Mouse (Mus musculus) right cerebral cortex, postnatal 14 days (tissue): ENCODE results near the gene Inmt.
"Not testable (repeated sequence)": the region's sequence is repeated elsewhere in the genome, so short reads cannot be mapped to it uniquely, and the experiment has no call there.

ENCODE experiments used
- DNase-seq: peaks from one replicate; pipeline ENCODE4 v3.0.0; 2022

Inmt gene

GRCm38 (mm10) chr6:55174741-55175181 lies at the start of gene Inmt:
TSS of gene Inmt (minus strand) at chr6:55175043.
- no peak for DNase-seq

DNA sequence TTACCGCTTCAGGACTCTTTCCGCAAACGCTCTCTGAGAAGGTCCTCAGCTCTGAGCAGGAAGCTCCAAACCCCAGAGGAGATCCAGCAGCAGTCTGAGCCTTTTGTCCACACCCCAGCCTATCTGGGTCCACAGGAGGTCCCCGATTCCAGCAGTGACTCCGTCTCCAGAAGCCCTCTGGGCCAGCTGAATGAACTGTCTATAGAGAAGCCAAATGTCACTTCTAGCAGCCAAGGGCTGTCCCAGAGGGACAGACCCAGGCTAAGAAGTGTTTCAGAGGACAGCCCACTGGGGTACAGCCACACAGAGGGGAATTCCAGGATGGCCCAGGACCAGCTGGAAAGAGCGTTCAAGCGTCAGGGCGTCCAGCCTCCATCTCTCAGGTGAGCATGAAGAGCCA lies 49.1 kb upstream of the Inmt start:
- DNase-seq: no peak

DNA sequence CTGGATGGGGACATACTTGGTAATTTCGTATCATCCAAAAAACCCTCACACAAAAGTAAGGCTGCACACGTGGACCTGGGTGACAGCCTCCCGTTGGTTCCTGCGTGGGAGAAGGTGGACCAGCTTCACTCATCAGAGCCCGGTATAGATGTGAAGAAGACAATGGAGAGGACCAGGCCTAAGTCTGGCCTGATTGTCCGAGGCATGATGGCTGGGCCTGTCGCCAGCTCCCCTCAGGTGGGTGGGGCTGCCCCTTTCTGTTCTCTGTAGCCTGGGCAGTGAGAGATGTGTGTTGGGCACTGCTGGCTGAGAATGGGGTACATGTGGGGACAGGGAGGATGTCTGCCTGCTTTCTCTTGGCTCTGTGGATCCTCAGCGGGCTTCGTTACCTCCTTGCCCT lies 43.4 kb upstream of the Inmt start:
- no peak for DNase-seq

DNA sequence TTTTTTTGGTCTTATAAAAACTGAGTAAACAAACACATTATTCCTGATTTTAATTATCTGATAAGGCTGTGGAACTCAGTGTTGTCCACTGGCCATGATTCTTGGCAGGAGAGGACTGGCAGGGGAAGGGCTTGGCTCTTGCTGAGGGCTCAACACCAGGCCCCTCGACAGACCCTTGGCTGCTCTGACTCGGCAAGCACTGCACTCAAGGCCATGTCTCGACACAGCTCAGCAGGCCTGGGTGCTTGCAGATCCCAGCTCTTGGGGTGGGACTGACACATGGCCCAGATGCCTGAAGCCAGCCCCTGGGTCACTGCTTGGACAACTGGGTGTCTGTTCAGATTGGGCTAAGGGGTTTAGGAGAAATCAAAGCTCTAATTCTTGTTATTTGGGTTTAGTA lies 39.7 kb upstream of the Inmt start:
- DNase-seq: no peak

DNA sequence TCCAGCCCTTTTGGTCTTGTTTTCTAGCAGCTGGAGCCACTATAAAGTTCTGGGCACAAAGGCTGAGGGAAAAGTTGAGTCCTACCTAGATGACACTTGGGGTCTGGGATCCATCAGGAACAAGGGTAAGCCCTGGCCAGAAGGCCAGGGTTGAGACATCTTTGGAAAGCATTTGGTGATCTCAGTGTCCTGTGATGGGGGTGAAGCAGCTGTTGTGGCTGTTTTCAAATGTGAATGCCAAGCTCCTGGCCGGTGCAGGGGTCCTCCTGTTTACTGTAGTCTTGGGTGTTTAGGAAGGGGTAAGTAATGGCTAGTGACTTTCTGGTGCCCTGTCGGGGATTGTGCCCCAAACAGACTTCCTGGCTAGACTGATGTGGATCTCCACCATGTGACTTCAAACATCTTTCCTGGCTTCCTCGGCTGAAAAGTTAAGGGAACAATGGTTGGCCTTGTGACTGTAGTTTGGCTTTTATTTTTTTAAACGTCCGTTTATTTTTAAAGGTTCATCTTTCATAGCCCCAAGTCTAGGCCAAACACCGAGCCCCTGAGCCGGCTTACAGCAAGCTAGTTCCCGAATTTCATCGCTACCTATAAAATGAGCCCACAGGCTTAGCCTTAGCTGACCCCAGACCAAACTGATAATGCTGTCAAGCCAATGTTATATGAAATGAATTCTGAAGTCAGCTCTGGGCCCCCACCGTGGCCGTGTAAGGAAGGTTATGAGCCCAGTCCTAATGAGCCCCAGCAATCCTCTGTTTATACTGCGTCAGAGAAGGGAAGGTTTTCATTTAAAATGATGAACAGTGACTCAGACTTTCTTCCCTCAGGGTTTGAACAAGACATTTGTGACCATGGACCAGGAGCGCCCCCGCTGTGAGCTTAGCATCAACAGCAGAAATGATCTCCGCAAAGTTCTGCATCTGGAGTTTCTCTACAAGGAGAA lies 35.9 kb upstream of the Inmt start:
- no peak for DNase-seq

GRCm38 (mm10) chr6:55207786-55208185 lies 32.9 kb upstream of the Inmt start:
- no peak for DNase-seq

DNA sequence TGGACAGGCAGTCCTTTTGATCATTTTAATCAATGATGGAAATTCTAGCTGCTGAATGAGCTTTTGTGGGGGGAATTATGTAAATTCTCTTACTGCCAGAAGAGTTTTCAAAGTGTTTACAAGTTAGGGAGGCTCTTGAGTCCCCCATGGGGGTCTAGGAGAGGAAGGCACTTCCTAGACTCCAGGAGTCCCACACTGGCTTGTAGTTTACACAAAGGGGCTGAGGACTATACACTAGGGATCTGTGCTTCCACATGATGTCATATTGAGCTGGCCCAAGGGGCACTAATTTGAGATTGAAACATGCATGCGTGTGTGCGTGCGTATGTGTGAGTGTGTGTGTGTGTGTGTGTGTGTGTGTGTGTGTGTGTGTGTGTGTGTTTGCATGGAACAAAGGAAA lies 29.1 kb upstream of the Inmt start:
- no peak for DNase-seq

DNA sequence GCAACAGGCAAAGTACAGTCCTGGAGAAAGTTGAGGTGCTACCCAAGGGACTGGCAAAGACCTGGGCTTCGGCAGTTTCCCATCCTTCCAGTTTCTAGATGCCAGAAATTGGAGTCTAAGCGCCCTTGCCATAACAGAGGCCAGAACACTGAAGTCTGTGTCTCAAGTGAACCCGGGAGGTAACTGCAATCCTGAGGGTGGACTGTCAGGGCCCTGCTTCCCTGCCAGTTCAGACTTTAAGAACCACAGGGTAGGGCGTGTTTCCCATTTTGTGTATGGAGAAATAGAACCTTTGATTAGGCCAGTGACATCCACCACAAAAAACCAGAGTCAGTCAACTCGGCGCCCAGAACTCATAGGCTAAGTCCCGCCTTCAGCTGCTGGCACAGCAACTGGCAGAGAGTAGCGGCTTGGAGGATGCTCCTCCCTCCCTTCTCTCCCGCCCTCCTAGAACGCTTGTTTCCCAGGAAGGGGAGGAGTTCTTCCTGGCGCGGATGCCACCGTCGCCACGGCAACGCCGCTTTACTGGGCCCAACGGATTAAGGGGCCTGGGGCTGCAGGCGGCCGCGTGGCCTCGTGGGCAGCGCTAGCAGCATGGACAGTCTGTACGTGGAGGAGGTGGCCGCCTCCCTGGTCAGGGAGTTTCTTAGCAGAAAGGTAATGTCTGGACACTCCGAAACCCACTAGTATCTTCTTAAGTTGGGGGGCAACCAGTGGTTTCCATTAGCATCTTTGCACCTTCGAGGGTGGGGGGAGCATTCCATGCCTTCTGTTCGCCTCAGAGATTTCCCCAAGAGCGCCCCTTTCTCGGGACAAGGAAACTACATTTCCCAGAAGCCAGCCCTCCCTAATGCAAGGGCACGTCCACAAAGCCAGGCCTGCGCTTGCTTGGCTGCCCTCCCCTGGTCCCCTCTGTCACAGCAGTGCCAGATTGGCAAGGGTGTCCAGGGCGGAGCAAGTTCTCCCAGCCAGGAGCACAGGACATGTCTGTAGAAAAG lies 28.4 kb upstream of the Inmt start, which contains the start of gene Mindy4:
Gene Mindy4 (plus strand): TSS at position 471 of the 998 bp plus-strand sequence.
- DNase-seq: peak; percentile 85

DNA sequence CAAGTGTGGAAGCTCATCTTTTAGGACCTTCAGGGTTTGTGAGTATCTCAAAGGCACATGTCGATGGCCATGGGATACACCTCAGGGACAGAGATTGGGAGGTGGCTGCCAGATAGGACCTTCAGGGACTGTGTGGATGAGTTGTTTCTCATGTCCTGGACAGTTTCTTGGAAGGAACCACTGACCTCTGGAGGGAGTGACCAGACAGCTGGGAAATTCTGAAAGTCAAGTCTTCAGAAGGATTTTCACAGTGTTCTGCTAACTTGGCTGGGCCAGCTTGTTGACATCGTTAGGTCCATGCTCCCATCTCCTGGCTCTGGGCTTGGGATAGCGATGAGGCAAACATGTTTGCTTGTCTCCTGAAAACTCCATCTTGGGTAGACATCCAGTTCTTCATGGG lies 24.2 kb upstream of the Inmt start:
- DNase-seq: no peak

DNA sequence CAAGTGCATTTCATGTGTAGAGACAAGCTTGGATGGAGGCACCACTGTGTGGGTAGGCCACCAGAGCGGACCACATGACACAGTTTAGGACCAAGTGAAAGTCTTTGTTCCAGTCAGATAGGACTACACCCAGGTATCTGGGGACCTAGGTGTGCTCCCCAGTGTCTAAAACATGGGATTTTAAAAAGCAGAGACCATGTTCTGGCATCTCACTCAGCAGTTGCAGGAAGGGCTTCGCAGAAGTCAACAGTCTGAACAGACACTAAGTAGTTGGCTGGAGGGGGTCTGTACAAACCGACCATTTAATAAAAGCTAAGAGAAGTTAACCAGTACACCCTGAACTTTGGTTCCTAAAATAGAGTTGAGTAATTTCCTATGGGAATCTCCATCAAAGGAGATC lies 18.3 kb upstream of the Inmt start:
- DNase-seq: no peak

DNA sequence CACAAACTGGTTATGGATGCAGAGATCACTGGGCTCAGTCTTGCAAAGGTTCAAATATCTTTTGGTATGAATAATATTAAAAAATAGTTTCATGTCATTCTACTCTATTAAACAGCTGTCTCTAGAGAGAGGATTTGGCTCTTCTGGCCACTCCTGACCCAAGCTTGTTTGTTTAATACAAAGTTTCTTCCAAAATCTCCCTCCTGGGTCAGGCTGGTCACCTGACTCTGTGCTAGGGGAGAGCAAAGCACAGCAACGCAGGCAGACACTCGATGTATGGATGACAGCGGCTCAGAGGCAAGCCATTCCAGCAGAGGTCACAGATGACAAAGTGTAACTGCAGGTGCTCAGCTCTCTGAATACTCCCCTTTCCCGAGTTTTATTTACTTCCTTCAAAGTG lies 16.7 kb upstream of the Inmt start:
- no peak for DNase-seq

DNA sequence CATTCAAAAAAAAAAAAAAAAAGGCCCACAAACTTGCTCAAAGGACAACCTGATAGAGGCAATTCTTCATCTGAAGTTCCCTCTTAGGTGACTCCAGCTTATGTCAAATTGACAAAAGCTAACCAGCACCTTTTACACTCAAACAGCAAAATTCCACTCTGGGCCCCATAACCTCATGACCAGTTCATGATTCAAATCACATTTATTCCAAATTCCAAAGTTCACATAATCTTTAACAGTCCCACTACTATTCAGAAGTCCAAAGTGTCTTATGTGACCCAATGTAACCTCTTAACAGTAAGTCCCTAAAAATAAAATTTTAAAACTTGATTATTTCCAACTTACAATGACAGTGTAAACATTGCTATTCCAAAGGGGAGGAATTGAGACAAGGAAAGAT lies 14.6 kb upstream of the Inmt start:
- no peak for DNase-seq

GRCm38 (mm10) chr6:55187827-55188226 lies 13.0 kb upstream of the Inmt start:
- not testable (repeated sequence) for DNase-seq

DNA sequence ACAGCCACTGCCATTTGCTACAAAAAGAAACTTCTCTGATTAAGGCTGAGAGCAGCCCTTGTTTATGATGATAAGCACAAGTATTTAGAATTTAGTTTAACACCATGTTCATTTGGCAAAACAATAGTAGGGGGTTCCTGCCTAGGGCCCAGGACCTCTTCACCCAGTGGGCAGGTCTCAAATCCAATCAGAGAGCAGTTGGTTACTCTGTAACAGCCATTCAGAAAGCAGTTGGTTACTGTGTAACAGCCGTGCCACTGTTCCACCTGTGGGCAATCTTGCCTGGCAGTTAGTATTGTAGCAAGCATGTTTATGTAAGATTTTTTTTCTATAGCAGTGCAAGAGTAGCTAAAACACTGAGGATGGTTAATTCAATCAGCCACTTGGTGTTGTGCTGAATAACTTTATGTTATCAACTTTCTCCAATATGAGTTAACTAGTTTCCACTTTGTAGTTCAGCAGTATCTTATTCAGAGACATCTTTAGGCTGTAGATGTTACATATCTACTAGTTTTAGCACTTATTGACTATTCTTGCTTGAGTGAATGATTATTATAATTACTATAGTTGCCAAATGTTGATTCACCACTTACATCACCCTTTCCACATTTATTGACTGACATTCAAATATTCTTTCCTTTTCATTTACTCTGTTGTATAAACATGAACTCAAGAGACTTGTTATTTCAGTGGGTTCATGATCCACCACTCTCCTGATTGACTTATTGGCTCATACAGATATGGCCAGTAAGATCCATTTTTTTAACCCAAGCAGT lies 8.0 kb upstream of the Inmt start:
- DNase-seq: no peak

DNA sequence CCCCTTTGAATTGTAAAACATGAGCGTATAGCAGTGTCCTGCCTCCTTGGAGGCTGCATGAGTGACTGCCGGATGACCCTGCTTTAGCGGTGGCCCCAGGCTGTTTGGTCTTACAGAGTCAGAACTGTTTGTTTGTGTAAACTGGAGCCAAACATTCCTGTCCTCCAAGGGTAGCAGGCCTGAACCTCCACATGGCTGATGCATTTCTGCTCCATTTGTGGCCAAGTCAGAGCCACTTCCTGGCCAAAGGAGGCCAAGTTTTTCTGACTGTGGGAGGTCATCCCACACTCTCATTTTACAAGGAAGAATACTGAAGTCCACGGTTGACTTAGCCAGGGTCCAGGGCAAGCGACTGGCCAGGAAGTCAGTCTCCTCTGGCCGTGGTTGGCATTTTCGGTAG lies 4.7 kb upstream of the Inmt start:
- DNase-seq: no peak

DNA sequence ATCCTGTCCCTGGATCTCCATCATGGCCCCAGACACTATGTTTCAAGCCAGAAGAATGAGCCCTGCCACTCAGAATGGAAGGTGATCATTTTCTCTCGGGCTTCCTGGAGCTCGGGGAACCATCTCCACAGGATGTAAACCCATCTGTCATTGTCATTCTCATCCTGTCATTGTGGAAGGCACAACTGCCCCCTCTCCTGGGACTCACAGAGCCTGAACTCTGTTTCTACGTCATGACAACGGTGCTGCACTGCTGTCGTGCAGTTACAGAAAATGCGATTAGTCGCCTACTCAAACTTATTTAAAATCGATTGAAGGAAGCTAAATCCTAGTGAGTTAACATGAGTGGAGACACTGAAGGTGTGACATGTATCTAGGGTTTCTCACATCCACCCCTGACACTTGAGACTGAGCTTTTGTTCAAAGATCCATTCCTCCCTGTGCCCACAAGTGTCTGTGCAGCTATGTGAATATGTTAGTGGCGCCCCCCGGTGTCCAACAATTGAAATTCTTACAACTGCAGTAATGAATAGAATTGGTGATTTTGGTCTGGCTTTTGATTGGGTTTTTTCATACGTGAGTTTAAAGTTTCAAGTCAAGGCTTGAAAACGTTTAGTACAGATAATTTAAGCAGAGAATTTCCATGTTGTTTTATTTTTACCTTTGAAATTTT lies 2.4 kb upstream of the Inmt start:
- peak; percentile 40 for DNase-seq

DNA sequence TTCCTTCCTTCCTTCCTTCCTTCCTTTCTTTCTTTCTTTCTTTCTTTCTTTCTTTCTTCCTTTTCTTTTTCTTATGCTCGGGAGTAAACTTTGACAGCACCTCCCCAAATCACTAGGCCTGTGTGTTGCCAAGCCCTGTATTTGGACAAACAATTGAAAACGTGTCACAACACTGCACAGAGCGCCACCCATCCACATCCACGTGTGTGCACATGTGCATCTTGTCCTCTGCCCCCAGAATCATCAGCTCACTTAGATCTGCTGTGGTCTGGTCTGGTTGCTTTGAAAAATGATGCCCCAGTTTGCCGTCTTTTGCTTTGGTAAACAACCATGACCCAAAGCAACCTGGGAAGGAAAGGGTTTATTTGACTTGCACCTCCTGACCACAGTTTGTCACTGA lies 1.0 kb upstream of the Inmt start:
- no peak for DNase-seq

GRCm38 (mm10) chr6:55175456-55175855 lies 613 bp upstream of the Inmt start:
- DNase-seq: no peak

DNA sequence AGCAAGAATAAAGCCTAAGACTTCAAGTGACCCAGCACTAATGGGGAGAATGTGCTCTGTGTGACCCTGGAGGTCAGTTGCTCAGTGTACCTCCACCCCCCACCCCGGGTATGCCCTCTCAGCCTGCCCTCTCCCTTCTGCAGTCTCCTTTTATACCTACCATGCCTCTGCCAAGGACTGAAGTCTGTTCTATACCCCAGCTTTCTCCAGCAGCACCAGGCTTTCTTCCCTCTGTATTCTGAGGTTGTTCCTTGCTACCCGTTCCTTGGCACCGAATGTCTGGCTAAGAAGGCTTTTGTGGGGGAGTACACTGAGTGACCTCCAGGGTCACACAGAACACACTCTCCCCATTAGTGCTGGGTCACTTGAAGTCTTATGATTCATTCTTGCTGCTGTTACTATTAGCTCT lies 898 bp downstream of the Inmt start:
- no peak for DNase-seq

DNA sequence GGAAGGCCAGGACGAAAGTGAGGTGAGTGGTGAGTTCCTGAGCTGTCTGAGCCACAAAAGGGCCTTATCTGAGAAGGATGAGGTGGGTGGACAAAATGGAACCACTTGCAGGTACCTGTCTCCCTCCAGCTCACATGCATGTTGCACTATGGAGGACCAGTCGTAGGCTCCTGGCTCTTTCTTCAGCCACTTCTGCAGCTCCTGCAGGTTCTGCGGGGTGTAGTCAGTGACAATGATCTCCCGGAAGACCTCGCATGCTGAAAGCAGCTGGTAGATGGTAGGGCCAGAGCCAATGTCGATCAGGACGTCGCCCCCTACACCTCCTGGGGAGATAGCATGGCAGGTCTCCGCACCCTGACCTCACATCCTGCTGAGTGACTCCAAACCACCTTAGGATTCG lies 1.7 kb downstream of the Inmt start:
- DNase-seq: no peak

DNA sequence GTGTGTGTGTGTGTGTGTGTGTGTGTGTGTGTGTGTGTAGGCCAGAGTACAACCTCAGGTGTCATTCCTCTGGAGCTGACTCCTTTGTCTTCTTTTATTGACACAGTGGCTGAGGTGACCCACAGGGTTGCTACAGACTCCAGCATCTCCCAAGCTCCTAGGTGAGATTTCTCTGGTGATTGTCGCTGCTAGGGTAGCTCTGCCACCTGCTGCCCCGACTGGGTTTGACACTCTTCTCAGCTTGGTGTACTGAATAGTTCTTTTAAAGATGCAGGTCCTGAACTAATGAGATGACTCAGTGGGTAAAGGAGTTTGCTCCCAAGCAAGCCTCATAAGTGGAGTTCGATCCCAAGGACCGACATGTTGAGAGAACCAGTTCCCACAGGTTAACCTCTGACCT lies 3.2 kb downstream of the Inmt start:
- DNase-seq: peak; percentile 22

DNA sequence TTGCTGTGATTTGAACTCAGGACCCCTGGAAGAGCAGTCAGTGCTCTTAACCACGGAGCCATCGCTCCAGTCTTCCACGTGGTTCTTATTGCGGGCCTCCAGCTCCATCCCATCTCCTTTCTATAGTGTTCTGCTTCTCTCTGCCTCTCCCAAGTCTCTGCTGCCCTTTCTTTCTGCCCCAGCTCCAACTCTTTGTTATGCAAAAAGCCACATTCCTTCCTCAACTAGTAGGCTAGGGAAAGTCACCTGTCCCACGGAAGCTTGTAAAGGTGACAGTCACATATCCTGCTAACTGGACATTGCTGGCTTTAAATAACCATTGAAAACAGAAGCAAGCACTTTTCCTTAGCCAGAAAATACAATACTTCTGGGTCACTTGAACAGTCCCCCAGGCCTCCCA lies 5.0 kb downstream of the Inmt start:
- DNase-seq: no peak
